Mouse (Mus musculus) adrenal gland, postnatal 25 days (tissue): Measurements from ENCODE around the gene Cycs. TPM values are rescaled to one million over a fixed set of nuclear protein-coding genes. Genes with fewer than 3 reads are reported as not detected.
"Not testable (repeated sequence)": the region's sequence is repeated elsewhere in the genome, so short reads cannot be mapped to it uniquely, and the experiment has no call there.

Source experiments
- DNase-seq: peaks from one replicate; pipeline ENCODE4 v3.0.0; 2021; ENCODE audit warnings: mixed read lengths
- long read RNA-seq: library from polyadenylated mRNA; stranded (forward); transcript quantifications from one replicate; pipeline ENCODE4 v2.0.0, GENCODE M21; 2021
- total RNA-seq: library from RNA; stranded (reverse); gene quantifications from 2 replicates; pipeline ENCODE4 v1.2.3, GENCODE M21; 2021

Cycs gene
- 38.6 and 46.0 TPM in 2 replicates for total RNA-seq
- long read RNA-seq, transcript Cycs-202 (3 exons, 3,123 nt), result major isoform, 346 of 352 reads
- long read RNA-seq, partial matches to known transcripts, result 0 of 352 reads
- long read RNA-seq, other reads (novel, unspliced or antisense), result 4 of 352 reads

- peak; percentile 99 for DNase-seq
Observed at GRCm38 (mm10) chr6:50566141-50566996, at the start of gene Cycs. Gene Cycs (minus strand): TSS chr6:50566538.

- DNase-seq, result peak; percentile 12
Observed at GRCm38 (mm10) chr6:50601620-50602019, 35.3 kb upstream of the Cycs start.

DNA sequence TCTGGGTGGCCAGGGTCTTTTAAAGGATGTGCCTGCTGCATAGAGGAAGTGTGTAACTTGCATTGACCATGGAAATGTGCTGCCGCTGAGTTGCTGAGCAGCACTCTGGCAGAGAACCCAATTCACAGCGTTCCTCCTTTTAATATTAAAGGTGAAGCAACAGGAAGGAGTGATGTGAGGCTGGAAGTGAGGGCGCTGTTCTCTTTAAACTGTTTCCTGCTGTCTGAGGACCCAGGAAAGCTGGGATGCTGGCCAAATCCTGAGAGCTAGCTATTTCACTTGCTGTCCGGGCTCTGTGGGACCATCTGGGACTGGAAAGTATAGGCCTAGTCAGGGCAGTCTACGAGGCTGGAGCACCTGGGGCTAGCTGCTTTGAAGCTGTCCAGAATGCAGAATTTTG, 32.2 kb upstream of the Cycs start:
- DNase-seq, result peak; percentile 14

DNA sequence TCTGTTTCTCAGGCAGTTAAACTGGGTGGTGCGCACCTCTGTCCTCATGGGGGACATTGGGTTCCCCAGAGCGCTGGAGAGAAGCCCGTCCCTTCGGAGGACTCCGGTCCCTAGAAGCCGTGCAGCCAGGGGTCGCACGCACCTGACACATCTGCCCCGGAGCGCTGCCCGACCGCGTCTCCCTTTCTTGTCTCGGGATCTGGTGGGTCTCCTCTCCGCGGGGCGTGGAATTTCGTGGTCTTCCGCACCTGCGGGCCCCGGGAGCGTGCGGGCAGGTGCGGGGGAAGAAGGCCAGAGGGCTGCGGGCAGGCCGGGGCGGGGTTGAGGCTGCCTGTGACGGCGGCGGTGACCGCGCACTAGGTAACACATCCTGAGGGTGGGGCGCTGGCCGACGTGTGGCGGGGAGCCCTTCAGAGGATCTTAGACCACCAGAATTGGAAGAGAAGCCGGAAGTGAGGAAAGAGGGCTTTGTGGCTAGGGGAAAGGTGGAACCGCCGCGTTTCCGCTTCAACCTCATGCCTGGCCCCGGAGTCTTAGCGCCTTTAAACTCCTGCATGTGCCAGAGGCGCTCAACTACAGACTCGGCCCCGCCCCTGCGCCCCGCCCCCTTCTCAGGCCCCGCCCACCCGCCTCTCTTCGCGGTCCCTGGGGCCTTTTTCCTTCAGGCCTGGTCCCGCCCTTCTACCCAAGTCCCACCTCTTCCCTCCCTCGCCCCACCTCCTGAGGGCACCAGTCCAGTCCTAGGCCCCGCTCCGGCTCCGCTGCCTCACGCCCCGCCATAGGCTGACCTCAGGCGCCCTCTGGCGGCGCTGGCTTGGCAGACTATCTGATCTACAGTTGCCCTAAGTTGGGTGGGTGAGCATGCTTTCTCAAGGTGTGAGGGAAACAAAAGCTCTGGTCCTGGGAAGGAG, 30.2 kb upstream of the Cycs start, which contains the start of gene 4921507P07Rik:
Gene 4921507P07Rik, minus strand, starts transcription at position 332 of the 911 bp plus-strand sequence.
- DNase-seq, result peak; percentile 95

DNA sequence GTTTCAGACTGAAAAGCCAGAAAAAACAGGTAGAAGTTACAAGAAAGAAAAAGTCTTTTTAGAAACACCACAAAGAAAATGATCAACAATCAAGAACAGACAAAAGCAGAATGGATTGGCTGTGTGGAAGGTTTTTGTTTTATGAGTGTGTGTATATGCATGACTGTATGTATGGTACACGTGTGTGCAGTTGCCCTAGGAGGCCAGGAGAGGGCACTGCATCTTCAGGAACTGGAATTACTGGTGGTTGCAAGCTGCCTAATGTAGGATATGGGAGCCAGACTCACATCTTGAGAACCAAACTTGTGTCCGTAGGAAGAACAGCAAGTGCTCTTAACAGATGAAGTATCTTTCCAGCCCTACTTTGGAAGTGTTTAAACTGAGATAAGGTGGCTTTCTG, 28.0 kb upstream of the Cycs start:
- no peak for DNase-seq

GRCm38 (mm10) chr6:50593334-50593845, 27.1 kb upstream of the Cycs start:
- no peak for DNase-seq

DNA sequence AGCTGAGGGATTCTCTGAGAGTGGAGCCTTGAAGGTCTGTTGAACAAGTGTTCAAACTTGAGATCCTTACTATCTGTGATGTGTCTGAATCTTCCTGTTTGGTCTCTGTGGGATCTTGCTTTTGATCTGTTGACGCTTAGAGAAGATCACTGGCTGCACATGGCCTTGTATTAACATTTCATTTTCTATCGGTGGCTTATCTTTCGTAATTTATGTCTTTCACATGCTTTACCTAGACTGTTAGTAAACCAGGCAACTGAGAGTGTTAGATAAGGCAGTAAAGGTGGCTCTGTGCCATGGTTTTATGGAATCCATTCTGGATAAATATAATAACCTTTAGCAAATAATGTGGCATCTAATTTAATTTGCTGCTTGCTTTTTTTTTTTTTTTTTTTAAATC, 23.9 kb upstream of the Cycs start:
- no peak for DNase-seq

GRCm38 (mm10) chr6:50588251-50588650, 21.9 kb upstream of the Cycs start:
- no peak for DNase-seq

DNA sequence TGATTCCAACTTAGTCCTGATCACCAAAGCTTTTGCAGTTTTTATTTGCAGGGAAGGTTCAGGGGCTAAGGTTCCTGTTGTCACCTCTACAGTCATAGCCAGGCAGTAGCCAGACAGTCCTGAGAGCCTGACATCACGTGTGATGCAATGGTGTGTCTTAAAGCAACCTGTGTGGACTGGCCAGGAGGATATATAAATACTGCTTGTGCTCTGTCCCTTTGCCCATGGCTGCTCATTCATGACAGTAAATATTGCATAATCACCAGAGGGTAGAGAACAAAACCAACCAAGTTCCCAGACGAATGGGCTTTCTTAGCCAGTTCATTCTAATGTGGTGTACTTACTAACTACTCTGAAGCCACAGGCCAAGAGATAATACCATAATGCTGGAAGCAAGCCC, 21.1 kb upstream of the Cycs start:
- no peak for DNase-seq

GRCm38 (mm10) chr6:50586316-50586715, 20.0 kb upstream of the Cycs start:
- no peak for DNase-seq

- DNase-seq, result no peak
Observed at GRCm38 (mm10) chr6:50585733-50586132, 19.4 kb upstream of the Cycs start.

DNA sequence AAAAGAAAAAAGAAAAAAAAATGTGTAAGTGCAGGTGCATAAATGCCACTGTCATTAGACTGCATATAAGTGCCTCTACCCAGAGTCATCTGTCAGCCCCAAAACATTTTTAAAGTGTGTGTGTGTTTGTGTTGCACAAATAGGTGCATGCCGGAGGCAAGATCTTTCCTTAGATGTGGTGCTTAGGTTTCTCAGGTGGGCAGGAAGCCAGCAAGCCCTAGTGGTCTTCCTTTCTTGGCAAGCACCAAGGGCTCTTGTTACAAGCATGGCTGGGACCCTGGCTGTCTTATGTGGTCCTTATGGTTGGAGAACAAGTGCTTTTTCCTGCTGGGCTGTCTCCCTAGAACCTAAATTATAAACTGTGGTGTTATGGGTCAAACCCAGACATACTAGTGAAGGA, 5.3 kb upstream of the Cycs start:
- no peak for DNase-seq

GRCm38 (mm10) chr6:50566997-50567255, 588 bp upstream of the Cycs start:
- no peak for DNase-seq

DNA sequence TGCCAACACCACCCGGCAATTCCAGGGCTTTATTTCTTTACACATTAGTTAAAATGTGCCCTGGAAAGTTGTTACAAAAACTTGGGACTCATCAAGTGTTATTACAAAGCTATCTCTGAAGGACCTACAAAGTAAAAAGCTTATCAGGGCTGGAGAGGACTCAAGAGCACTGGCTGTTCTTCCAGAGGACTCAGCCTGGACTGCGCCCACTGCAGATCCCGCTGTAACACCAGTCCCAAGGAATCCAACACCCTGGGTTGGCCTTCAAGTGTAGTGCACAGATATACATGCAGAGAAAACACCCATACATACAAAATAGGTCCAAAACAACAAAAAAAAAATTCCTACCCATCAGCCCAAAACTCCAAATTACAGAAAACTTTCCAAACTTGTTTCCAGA, 2.7 kb downstream of the Cycs start:
- DNase-seq, result no peak

DNA sequence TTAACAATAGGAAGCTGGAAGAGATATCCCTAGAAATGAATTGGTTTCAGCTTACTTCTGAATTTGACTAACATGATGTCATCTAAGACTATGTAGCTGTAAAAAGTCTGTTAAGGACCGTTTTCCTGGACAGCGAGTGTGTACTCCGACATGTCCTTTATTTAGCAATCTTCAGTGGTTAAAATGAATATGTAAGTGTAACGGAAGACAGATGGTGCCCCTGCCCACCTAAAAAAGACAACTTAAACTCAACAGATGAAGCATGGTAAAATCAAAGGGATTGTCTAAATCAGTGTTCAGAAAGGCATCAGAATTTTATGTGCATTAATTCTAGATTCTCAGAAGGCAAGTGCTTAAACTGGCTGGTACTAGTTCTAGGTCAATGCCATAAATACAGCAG, 3.9 kb downstream of the Cycs start:
- DNase-seq, result no peak

DNA sequence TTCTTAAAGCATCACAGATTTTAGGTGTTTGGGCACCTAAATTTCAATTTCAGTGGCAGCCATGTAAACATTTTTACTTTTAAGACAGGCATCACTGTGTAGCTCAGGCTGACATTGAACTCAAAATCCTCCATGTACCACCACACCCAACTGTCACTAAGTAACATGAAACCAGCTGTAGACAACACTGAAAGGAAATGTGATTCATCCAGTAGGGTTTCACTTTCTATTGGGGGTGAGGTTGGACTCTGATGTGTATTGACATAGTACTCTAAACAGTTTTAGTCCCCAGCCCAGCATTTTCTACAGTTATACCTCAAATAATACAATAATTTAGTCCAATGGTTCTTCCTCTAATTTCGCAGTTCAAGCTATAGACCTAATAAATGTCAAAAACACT, 5.6 kb downstream of the Cycs start:
- DNase-seq, result no peak

DNA sequence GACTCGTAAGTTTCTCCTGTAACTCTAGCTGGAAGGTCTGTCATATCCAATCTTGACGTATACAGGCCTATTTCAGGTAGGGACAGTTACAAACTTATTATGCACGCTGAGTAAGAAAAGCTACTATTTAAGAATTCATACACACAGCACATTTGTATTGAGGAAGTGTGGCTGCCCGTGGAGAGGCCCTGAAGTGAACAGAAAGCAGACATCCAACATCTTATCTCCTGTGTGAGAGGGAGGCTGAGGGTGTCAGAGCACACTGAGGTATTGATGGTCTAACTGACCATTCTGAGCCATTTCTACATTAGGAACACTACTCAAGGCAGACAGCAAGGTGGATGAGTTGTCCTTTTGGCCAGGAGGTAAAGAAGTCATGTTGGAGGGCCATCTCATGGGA, 7.5 kb downstream of the Cycs start:
- DNase-seq, result no peak

- no peak for DNase-seq
Observed at GRCm38 (mm10) chr6:50557566-50557965, 8.8 kb downstream of the Cycs start.

- DNase-seq, result not testable (repeated sequence)
Observed at GRCm38 (mm10) chr6:50554223-50554622, 12.1 kb downstream of the Cycs start.

GRCm38 (mm10) chr6:50552881-50553518, 13.3 kb downstream of the Cycs start:
- no peak for DNase-seq

DNA sequence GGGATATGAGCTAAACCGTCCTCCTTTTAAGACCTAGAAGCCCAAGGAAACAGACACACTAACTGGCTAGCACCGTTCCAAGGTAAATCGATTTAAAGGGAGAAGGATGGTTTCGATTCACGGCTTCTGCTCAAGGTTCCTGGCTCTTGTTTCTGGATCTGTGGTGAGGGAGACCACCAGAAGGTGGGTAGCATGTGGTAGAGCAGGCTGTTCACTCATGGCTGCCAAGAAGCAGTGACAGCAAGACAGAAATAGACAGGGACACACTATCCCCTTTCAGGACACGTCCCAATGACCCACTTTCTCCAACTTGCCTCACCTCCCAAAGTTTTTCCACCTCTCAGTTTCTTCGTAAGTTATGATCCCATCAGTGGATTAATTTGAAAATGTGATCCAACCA, 16.5 kb downstream of the Cycs start:
- DNase-seq, result no peak

DNA sequence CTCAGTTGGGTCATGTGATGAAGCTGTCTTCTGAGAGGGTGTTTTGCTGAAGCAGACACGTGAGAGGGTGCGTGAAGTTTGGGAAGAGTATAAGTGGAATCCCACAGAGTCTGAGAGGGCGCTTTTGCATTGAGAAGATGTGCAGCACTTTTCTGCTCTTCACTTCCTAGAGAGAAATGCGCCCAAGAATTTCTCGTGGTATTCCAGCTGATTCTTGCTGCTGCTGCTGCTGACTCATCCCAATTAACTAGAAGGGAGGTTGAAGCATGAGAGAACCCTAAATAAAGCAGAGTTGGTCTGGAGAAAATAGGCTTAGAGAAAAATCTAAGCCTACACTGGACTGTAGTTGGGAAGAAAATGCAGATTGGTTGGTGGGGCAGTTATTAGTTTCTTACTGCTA, 17.3 kb downstream of the Cycs start:
- no peak for DNase-seq
